Mouse (Mus musculus): ENCODE results near the gene Sh2b3. TPM values are rescaled to one million over a fixed set of nuclear protein-coding genes. Genes with fewer than 3 reads are reported as not detected.

The Sh2b3 gene
- polyA plus RNA-seq, 1 experiment from 2014 or later: 16.8 TPM

DNA sequence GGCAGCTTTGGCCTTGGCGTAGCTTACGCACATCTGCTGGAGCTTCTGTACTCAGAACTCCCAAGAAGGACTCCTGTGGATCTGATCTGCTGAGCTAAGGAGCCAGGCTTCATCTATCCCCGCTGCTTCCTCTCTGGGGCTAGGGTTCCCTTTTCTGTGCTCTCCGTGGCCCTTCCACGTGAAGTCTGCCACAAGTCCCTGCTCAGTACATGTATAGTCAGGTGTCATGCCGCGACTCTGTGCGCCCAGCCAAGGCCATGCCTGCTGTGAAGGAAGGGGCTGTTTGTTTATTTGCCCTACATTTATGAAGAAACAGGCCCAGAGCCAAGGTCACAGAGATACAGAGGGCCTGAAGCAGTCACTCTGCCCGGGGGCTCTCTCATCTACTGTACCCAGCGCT lies 4.5 kb upstream of the Sh2b3 start:
- Histone ChIP-seq H3K9ac (ENCODE audit: low read depth, low read length) (no peak overlapping the region), H3K4me2 (peak overlapping the region; percentile 83; the same call in 1 of the 2 replicates), H3K27ac (ENCODE audit: low read depth, low read length) (no peak overlapping the region)

DNA sequence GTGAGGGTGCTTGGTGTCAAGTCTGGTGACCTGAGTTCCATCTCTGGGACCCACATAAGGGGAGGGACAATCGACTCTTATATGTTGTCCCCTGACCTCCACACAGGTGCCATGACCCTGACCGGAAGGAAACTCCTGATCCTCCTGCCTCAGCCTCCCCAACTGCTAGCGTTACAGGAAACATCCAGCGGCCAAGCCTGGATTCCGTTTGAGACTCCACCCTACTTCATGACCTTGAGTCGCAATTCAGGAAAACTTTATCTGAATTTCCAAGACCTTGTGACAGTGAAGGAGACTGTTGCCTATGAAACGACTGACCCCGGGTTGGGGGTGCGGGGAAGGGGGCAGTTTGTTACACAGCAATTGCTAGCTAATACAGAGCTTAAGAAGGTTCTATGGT lies 4.1 kb upstream of the Sh2b3 start:
- peaks cover 16% of the 10 kb centered on the region for H3K27me3 ChIP-seq (ENCODE audit: control insufficient read depth, insufficient read depth, low read length)
- WGBS (ENCODE audit: insufficient replicate concordance): 91% methylated on average over 9 of the region's 9 CpGs
- no peak overlapping the region for H3K27ac ChIP-seq (ENCODE audit: low read depth, low read length)

More for the DNA sequence above, 4.5 kb upstream of the Sh2b3 start:
- Histone ChIP-seq H3K36me3 (ENCODE audit: control insufficient read depth, insufficient read depth, low read length) (no peaks in the 10 kb centered on the region; the same call in 1 of the 2 replicates), H3K9me3 (replicated peaks; ENCODE audit: control insufficient read depth, low read length) (no peaks in the 10 kb centered on the region), H3K4me3 (ENCODE audit: low read depth, low read length) (no peak overlapping the region; the same call in 1 of the 2 replicates), H3K27me3 (ENCODE audit: control insufficient read depth, insufficient read depth, low read length) (peaks cover 16% of the 10 kb centered on the region), H3K4me1 (ENCODE audit: control insufficient read depth, insufficient read depth, low read length) (peaks cover 27% of the 10 kb centered on the region)
- ATAC-seq (replicated peaks; ENCODE audit: insufficient number of reproducible peaks, low FRiP score, low TSS enrichment): no peak
- WGBS (ENCODE audit: insufficient replicate concordance): 43% methylated on average over 10 of the region's 10 CpGs

DNA sequence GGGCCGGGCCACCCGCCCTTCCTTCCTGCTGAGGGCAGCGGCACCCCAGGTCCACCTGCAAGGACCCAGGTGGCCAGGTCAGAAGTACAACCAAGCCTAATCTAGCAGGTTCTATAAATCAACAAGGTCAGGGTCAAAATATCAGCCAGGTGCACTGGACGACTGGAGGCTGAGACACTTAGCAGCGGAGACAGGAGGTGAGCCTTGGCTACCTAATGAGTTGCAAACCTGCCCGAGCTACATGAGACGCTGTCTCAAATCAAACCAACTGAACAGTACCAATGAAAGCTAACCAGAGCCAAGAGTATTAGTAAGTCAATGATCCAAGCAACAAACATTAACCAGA lies 1.7 kb upstream of the Sh2b3 start:
- Histone ChIP-seq H3K4me1 (ENCODE audit: control insufficient read depth, insufficient read depth, low read length) (peaks cover 44% of the 10 kb centered on the region), H3K4me3 (ENCODE audit: low read depth, low read length) (peak overlapping the region; percentile 75), H3K9me3 (replicated peaks; ENCODE audit: control insufficient read depth, low read length) (no peaks in the 10 kb centered on the region), H3K27me3 (ENCODE audit: control insufficient read depth, insufficient read depth, low read length) (peaks cover 11% of the 10 kb centered on the region), H3K4me2 (peak overlapping the region; percentile 98), H3K36me3 (ENCODE audit: control insufficient read depth, insufficient read depth, low read length) (no peaks in the 10 kb centered on the region; the same call in 1 of the 2 replicates), H3K9ac (ENCODE audit: low read depth, low read length) (peak overlapping the region; percentile 59; the same call in 1 of the 2 replicates), H3K27ac (ENCODE audit: low read depth, low read length) (peak overlapping the region; percentile 87; the same call in 1 of the 2 replicates)
- WGBS (ENCODE audit: insufficient replicate concordance): 20% methylated on average over 7 of the region's 7 CpGs
- no peak for ATAC-seq (replicated peaks; ENCODE audit: insufficient number of reproducible peaks, low FRiP score, low TSS enrichment)

More for the DNA sequence above, 4.1 kb upstream of the Sh2b3 start:
- Histone ChIP-seq H3K9me3 (replicated peaks; ENCODE audit: control insufficient read depth, low read length) (no peaks in the 10 kb centered on the region), H3K4me1 (ENCODE audit: control insufficient read depth, insufficient read depth, low read length) (peaks cover 27% of the 10 kb centered on the region), H3K4me3 (ENCODE audit: low read depth, low read length) (no peak overlapping the region), H3K36me3 (ENCODE audit: control insufficient read depth, insufficient read depth, low read length) (no peaks in the 10 kb centered on the region; the same call in 1 of the 2 replicates), H3K4me2 (no peak overlapping the region), H3K9ac (ENCODE audit: low read depth, low read length) (no peak overlapping the region)
- ATAC-seq (replicated peaks; ENCODE audit: insufficient number of reproducible peaks, low FRiP score, low TSS enrichment): no peak

DNA sequence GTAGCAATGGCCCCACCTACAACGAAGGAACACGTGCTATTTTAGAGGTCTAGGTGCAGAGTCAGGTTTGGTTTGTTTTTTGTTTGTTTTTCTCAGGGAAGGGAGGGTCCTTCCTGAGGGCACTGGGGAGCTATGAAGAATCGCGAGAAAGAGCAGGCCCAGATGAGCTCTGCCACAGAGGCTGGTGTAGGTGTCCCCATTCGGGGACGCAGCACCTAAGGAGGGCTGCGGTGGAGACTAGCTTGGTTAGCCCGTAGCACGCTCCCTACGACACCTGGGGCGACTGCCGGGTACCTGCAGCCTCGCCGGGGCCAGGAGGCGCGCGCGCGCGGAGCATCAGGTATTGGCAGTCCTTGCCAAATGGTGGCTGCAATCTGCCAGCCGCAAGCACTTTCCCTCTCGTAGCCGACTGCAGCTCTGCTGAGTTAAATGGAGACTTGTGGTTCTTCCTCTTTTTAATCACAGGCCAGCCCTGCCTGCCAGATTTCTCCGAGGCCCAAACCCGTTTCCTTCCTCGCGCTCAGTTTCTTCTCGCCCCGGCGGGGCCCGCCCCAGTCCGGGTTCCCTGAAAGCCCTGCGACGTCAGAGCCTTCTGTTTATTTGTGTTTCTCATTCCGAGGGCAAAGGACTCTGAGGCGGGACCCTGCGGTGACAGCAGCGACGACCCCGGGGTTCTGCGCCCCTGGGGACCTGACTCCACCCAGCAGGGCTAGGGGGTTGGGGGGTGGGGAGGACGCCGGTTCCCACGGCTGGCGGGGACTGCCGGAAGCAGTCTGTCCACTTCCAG lies 1.1 kb upstream of the Sh2b3 start:
- H3K9ac ChIP-seq (ENCODE audit: low read depth, low read length): peak overlapping the region; percentile 59
- WGBS (ENCODE audit: insufficient replicate concordance): under 1% methylated on average over 46 of the region's 46 CpGs
- peak overlapping the region; percentile 75 for H3K4me3 ChIP-seq (ENCODE audit: low read depth, low read length)
- H3K4me2 ChIP-seq: peak overlapping the region; percentile 98
- no peaks in the 10 kb centered on the region for H3K9me3 ChIP-seq (replicated peaks; ENCODE audit: control insufficient read depth, low read length)
- no peaks in the 10 kb centered on the region; the same call in 1 of the 2 replicates for H3K36me3 ChIP-seq (ENCODE audit: control insufficient read depth, insufficient read depth, low read length)
- peaks cover 49% of the 10 kb centered on the region for H3K4me1 ChIP-seq (ENCODE audit: control insufficient read depth, insufficient read depth, low read length)
- H3K27me3 ChIP-seq (ENCODE audit: control insufficient read depth, insufficient read depth, low read length): peaks cover 5% of the 10 kb centered on the region
- no peak for ATAC-seq (replicated peaks; ENCODE audit: insufficient number of reproducible peaks, low FRiP score, low TSS enrichment)
- peak overlapping the region; percentile 87 for H3K27ac ChIP-seq (ENCODE audit: low read depth, low read length)

DNA sequence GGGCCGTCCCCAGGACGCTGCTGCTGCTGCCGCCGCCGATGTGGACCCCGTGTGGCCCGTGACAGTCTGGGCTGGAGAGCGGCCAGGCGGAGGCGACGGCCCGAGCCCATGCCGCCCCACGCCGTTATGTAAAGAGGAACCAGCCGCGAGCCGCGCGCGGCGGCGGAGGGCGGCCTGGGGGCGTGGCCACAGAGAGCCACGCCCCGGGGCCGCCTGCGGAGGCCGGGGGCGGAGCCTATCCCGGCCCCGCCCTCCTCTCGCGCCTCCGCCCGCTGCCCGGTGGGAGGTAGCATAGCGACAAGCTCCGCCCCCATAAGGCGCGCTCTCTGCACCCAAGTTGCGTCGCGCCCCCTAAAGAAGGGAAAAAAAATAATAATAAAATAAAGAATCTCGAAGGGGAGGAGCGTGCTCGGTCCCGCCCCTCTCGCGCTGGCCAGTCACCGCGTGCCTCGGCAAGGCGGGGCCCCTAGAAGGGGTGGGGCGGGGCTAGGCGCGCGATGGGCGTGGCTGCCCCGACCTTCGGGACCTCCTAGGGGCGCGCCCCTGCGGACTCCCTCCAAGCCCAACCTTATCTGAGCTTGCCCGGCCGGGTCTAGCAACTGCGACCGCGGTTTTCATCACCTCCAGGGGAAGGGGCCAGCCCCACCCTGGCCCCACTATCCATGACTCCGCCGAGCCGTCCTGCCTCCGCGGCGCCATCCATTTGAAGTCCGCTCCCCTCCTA lies 592 bp downstream of the Sh2b3 start:
- no peaks in the 10 kb centered on the region for H3K27me3 ChIP-seq (ENCODE audit: control insufficient read depth, insufficient read depth, low read length)
- WGBS (ENCODE audit: insufficient replicate concordance): under 1% methylated on average over 64 of the region's 77 CpGs
- H3K9ac ChIP-seq (ENCODE audit: low read depth, low read length): peak overlapping the region; percentile 82
- peaks cover 49% of the 10 kb centered on the region for H3K4me1 ChIP-seq (ENCODE audit: control insufficient read depth, insufficient read depth, low read length)
- peak; percentile 81 for ATAC-seq (replicated peaks; ENCODE audit: insufficient number of reproducible peaks, low FRiP score, low TSS enrichment)
- H3K9me3 ChIP-seq (replicated peaks; ENCODE audit: control insufficient read depth, low read length): no peaks in the 10 kb centered on the region
- peak overlapping the region; percentile 98 for H3K4me2 ChIP-seq
- peak overlapping the region; percentile 75 for H3K4me3 ChIP-seq (ENCODE audit: low read depth, low read length)
- H3K36me3 ChIP-seq (ENCODE audit: control insufficient read depth, insufficient read depth, low read length): no peaks in the 10 kb centered on the region; the same call in 1 of the 2 replicates
- peak overlapping the region; percentile 87 for H3K27ac ChIP-seq (ENCODE audit: low read depth, low read length)

DNA sequence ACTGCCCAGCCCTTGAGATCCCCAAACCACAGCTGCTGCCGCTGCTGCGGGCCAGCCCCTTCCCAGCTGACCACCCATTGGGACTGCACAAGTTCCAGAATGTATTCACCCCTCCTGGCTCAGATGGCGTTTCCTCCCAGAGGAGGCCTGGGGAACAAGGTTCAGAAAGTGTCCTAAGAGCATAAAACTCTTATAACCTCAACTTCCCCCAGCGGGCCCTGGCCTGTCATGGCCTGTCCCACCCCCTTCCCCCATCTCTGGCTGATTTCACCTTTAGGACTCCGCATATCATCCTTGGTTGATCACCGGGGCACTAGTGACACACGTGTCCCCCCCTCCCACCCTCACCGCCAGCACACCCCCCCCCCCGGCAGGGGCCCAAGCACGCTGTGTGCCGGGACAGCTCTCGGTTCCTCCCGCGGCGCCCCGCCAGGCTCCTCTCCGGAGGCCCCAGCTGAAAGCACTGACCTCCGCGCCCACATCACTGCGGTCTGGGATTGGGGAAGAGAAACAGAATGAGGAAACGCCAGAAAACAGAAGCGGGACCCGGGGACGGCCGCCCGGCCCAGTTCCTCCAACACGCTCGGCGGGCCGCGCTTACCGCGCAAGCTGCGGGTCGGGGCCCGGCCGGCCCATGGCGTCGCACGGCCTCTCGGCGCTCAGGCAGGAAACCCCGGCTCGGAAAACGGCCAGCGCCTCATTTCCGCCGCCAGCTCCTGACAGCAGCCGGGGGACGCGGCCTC lies 1.3 kb downstream of the Sh2b3 start:
- ATAC-seq (replicated peaks; ENCODE audit: insufficient number of reproducible peaks, low FRiP score, low TSS enrichment): no peak
- H3K4me3 ChIP-seq (ENCODE audit: low read depth, low read length): peak overlapping the region; percentile 75
- H3K4me2 ChIP-seq: peak overlapping the region; percentile 98
- WGBS (ENCODE audit: insufficient replicate concordance): under 1% methylated on average over 46 of the region's 51 CpGs
- H3K27me3 ChIP-seq (ENCODE audit: control insufficient read depth, insufficient read depth, low read length): no peaks in the 10 kb centered on the region
- H3K36me3 ChIP-seq (ENCODE audit: control insufficient read depth, insufficient read depth, low read length): no peaks in the 10 kb centered on the region
- peaks cover 49% of the 10 kb centered on the region for H3K4me1 ChIP-seq (ENCODE audit: control insufficient read depth, insufficient read depth, low read length)
- H3K9ac ChIP-seq (ENCODE audit: low read depth, low read length): peak overlapping the region; percentile 82
- peak overlapping the region; percentile 79 for H3K27ac ChIP-seq (ENCODE audit: low read depth, low read length)
- H3K9me3 ChIP-seq (replicated peaks; ENCODE audit: control insufficient read depth, low read length): no peaks in the 10 kb centered on the region

DNA sequence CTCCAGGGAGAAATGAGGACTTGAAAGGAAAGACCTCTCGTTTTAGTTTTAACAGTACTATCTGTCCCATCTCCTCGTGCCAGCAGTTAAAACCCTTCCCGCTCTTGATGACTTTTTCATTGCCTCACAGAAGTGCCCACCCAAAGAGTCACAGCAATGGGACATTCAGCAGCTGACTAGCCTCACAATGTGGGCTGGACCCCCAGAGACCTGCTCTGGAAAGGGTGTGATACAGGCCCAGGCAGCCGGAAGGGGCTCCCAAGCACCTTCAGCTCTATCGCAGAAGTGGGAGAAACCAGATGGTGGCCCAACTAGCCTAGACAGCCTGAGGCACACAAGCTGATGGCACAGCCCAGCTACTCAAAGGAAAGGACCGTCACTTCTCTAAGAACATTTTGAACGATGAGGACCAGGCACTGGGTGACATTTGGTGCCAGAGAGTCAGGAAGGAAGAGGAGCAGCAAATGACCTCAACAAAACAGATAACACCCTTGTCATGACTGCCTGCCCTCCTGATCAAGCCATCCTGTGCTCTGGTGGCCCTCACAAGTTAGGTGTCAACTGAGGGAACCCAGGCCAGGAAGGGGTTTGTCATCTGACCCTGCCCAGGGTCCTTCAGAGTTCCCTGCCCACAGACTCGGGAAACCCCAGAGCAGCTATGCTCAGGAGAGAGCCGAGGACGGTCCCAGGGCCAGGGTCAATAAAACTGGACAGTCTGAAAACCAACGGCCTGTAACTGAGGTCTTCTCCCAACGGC lies 2.3 kb downstream of the Sh2b3 start:
- Histone ChIP-seq H3K9me3 (replicated peaks; ENCODE audit: control insufficient read depth, low read length) (no peaks in the 10 kb centered on the region), H3K4me3 (ENCODE audit: low read depth, low read length) (peak overlapping the region; percentile 75), H3K36me3 (ENCODE audit: control insufficient read depth, insufficient read depth, low read length) (no peaks in the 10 kb centered on the region), H3K4me1 (ENCODE audit: control insufficient read depth, insufficient read depth, low read length) (peaks cover 49% of the 10 kb centered on the region), H3K27ac (ENCODE audit: low read depth, low read length) (peak overlapping the region; percentile 79), H3K4me2 (peak overlapping the region; percentile 98), H3K9ac (ENCODE audit: low read depth, low read length) (peak overlapping the region; percentile 82), H3K27me3 (ENCODE audit: control insufficient read depth, insufficient read depth, low read length) (no peaks in the 10 kb centered on the region)
- ATAC-seq (replicated peaks; ENCODE audit: insufficient number of reproducible peaks, low FRiP score, low TSS enrichment): no peak
- 20% methylated on average over 12 of the region's 12 CpGs for WGBS (ENCODE audit: insufficient replicate concordance)

Data from heart, embryonic 11.5 days (tissue).